Mouse (Mus musculus) left cerebral cortex, postnatal 10 days (tissue): ENCODE measurements at regions not wholly inside any gene's neighbourhood (a gene's known extent, or its start where the extent isn't known, plus 50 kb on each side); places are given as distances from the start of the nearest gene placed in this dataset.
A peak's percentile ranks its signal among the peaks of the same experiment; 100 is the strongest.

Experiments used
- DNase-seq, 2 experiments: peaks; one replicate each; pipeline ENCODE4 v3.0.0; 2021 to 2022; ENCODE audit warnings: low spot score in 2 of 2, mixed read lengths in 1 of 2; ENCODE audit errors: extremely low spot score in 1 of 2
- intact Hi-C: fragments of 180-260 bp; cut with DNase I; formaldehyde crosslinking; loops from one replicate; pipeline ENCODE4 v1.15.1; 2025

- DNase-seq, result no peak
- intact Hi-C loops, result no loop called here
Observed at GRCm38 (mm10) chr4:95278714-95279095, 226.7 kb upstream of the Jun start.

- DNase-seq, result no peak
- intact Hi-C loops, result no loop called here
Observed at GRCm38 (mm10) chr4:95279200-95279599, 227.2 kb upstream of the Jun start.

- DNase-seq, result no peak
- intact Hi-C loops, result no loop called here
Observed at GRCm38 (mm10) chr4:95282083-95282482, 230.1 kb upstream of the Jun start.

GRCm38 (mm10) chr4:95283789-95284188, 231.8 kb upstream of the Jun start:
- intact Hi-C loops, result no loop called here
- peak in 1 of 2 experiments; percentile 23 for DNase-seq

GRCm38 (mm10) chr4:95284192-95284591, 232.2 kb upstream of the Jun start:
- no peak for DNase-seq
- intact Hi-C loops, result no loop called here

- intact Hi-C loops, result no loop called here
- DNase-seq, result no peak
Observed at GRCm38 (mm10) chr4:95284696-95285095, 232.7 kb upstream of the Jun start.

GRCm38 (mm10) chr4:95290321-95290720, 238.3 kb upstream of the Jun start:
- DNase-seq, result no peak
- intact Hi-C loops, result no loop called here

- no peak for DNase-seq
- intact Hi-C loops, result no loop called here
Observed at GRCm38 (mm10) chr4:95294110-95294509, 242.1 kb upstream of the Jun start.

GRCm38 (mm10) chr4:95301907-95302306, 249.9 kb upstream of the Jun start:
- no peak for DNase-seq
- intact Hi-C loops, result no loop called here

GRCm38 (mm10) chr4:95303337-95303736, 251.3 kb upstream of the Jun start:
- intact Hi-C loops, result no loop called here
- DNase-seq, result peak in 1 of 2 experiments; percentile 26

GRCm38 (mm10) chr4:95304006-95304405, 252.0 kb upstream of the Jun start:
- DNase-seq, result no peak
- intact Hi-C loops, result no loop called here

- no peak for DNase-seq
- intact Hi-C loops, result no loop called here
Observed at GRCm38 (mm10) chr4:95307134-95307533, 250.2 kb upstream of the Fggy start.

- intact Hi-C loops, result no loop called here
Observed at GRCm38 (mm10) chr4:95308469-95308895, 248.8 kb upstream of the Fggy start.

GRCm38 (mm10) chr4:95310410-95310809, 246.9 kb upstream of the Fggy start:
- DNase-seq, result no peak
- intact Hi-C loops, result no loop called here

More at GRCm38 (mm10) chr4:95308469-95308895, 248.8 kb upstream of the Fggy start:
- no peak for DNase-seq

GRCm38 (mm10) chr4:95317821-95318290, 239.5 kb upstream of the Fggy start:
- DNase-seq, result peak; percentile 20 to 78
- intact Hi-C loops, result no loop called here

- no peak for DNase-seq
- intact Hi-C loops, result no loop called here
Observed at GRCm38 (mm10) chr4:95318561-95318960, 238.7 kb upstream of the Fggy start.

- DNase-seq, result no peak
- intact Hi-C loops, result no loop called here
Observed at GRCm38 (mm10) chr4:95319036-95319435, 238.3 kb upstream of the Fggy start.

- intact Hi-C loops, result no loop called here
- no peak for DNase-seq
Observed at GRCm38 (mm10) chr4:95325861-95326260, 231.4 kb upstream of the Fggy start.

GRCm38 (mm10) chr4:95339822-95340221, 217.5 kb upstream of the Fggy start:
- intact Hi-C loops, result no loop called here
- DNase-seq, result no peak

GRCm38 (mm10) chr4:95340926-95341325, 216.4 kb upstream of the Fggy start:
- DNase-seq, result no peak
- intact Hi-C loops, result no loop called here

- intact Hi-C loops, result no loop called here
- DNase-seq, result peak; percentile 22
Observed at GRCm38 (mm10) chr4:95346722-95347197, 210.5 kb upstream of the Fggy start.
